Comparison of ENCODE assay signal across 8 mouse cellular contexts in the genomic region with DNA sequence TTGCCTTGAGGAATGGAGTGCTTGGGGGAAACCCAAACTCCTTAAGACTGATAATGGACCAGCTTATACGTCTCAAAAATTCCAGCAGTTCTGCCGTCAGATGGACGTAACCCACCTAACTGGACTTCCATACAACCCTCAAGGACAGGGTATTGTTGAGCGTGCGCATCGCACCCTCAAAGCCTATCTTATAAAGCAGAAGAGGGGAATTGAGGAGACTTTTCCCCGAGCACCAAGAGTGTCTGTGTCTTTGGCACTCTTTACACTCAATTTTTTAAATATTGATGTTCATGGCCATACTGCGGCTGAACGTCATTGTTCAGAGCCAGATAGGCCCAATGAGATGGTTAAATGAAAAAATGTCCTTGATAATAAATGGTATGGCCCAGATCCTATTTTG. TPM values are rescaled to one million over a fixed set of nuclear protein-coding genes. Genes with fewer than 3 reads are reported as not detected.
DNase-seq lines count a peak whose midpoint lies in the region.
"Not testable (repeated sequence)": the region's sequence is repeated elsewhere in the genome, so short reads cannot be mapped to it uniquely, and the experiment has no call there.
"Had no signal": no experiment of that assay in that cellular context is flagged by ENCODE, and none has a peak within 500 bp of the region (broad histone marks: within the 10 kb centered on the region; RNA-seq: fewer than 3 reads in every experiment).

No protein-coding gene starts in this region.

- DNase-seq in B cell, adult 2 months, result peak; percentile 2
- peak; percentile 96 for DNase-seq in heart, adult 11 months
- DNase-seq in heart, postnatal 25 days (ENCODE audit: low spot score), result peak; percentile 24
- DNase-seq in layer of hippocampus, adult 9-11 months, result peak; percentile 1
- peak; percentile 28 for DNase-seq in testis, postnatal 10 days (ENCODE audit: low spot score)
- peak; percentile 1 for DNase-seq in thymus, postnatal 4 days

- intact Hi-C loops in heart, postnatal 25 days (cut with DNase I), result not testable (repeated sequence)

RNA-seq across cellular contexts. Expression of a gene that starts 7.7 kb away (rescaled TPM):
- total RNA-seq in heart, postnatal 25 days (2021), result 1 to 10 TPM in 1 of 2 experiments, under 1 TPM in 1; 0.70 to 1.5 TPM
- total RNA-seq: ES-E14 had no signal

RNA-seq across cellular contexts. Expression of a gene that starts 26.5 kb away (rescaled TPM):
- 10 to 100 TPM in 1 of 2 experiments, 1 to 10 TPM in 1; 9.2 to 12.6 TPM for total RNA-seq in heart, postnatal 25 days (2021)
- total RNA-seq: MEL had no signal

RNA-seq across cellular contexts. Expression of a gene that starts 27.6 kb away (rescaled TPM):
- 10 to 100 TPM; 21.2 to 22.0 TPM for total RNA-seq in heart, postnatal 25 days (2021)

RNA-seq across cellular contexts. Expression of a gene that starts 33.5 kb away (rescaled TPM):
- total RNA-seq in heart, postnatal 25 days (2021), result 10 to 100 TPM in 1 of 2 experiments, 1 to 10 TPM in 1; 9.7 to 11.8 TPM

RNA-seq across cellular contexts. Expression of a gene that starts 43.4 kb away (rescaled TPM):
- total RNA-seq in heart, postnatal 25 days (2021), result 1 to 10 TPM; 5.4 to 8.5 TPM

Comparison
In these comparisons a context has a peak if more than half of its experiments do, and no peak if none do; other contexts are left out.
1. Peak in every context shown above with its lines: DNase-seq.
2. DNase-seq: peak in every context shown above with its lines; median percentile 96 in heart, adult 11 months; 28 in testis, postnatal 10 days; 24 in heart, postnatal 25 days; 2 in B cell, adult 2 months; 1 in layer of hippocampus, adult 9-11 months; 1 in thymus, postnatal 4 days.